Mouse (Mus musculus) intestine, postnatal 0 days (tissue): ENCODE data around the gene AI413582. TPM values are rescaled to one million over a fixed set of nuclear protein-coding genes. Genes with fewer than 3 reads are reported as not detected.

Source experiments
- ATAC-seq: fragments of 200-750 bp; cut with Nextera tagmentation; 2 replicates; pipeline ENCODE4 v1.8.0; 2017; ENCODE audit warnings: mild to moderate bottlenecking, moderate TSS enrichment, moderate library complexity
- H3K27ac ChIP-seq: fragments of 300-500 bp; sonication (generic); 2 replicates; pipeline ENCODE4 v1.5.1; 2014; ENCODE audit warnings: mild to moderate bottlenecking, low read depth, low read length, moderate library complexity
- H3K27me3 ChIP-seq: fragments of 300-500 bp; sonication (generic); replicated peaks from 2 replicates; pipeline ENCODE4 v1.6.1; 2014; ENCODE audit warnings: low read length, mixed read lengths; ENCODE audit not compliant: control insufficient read depth, insufficient read depth
- H3K36me3 ChIP-seq: fragments of 300-500 bp; sonication (generic); 2 replicates; pipeline ENCODE4 v1.6.1; 2014; ENCODE audit warnings: mild to moderate bottlenecking, moderate library complexity; ENCODE audit not compliant: control insufficient read depth, insufficient read depth
- H3K4me1 ChIP-seq: fragments of 300-500 bp; sonication (generic); replicated peaks from 2 replicates; pipeline ENCODE4 v1.6.1; 2014; ENCODE audit warnings: antibody characterized with exemption, low read length, mixed read lengths; ENCODE audit not compliant: control insufficient read depth, insufficient read depth
- H3K4me2 ChIP-seq: fragments of 300-500 bp; sonication (generic); replicated peaks from 2 replicates; pipeline ENCODE4 v1.6.1; 2014; ENCODE audit warnings: low read depth, mild to moderate bottlenecking, moderate library complexity
- H3K4me3 ChIP-seq: fragments of 300-500 bp; sonication (generic); 2 replicates; pipeline ENCODE4 v1.5.1; 2014; ENCODE audit warnings: low read depth, low read length
- H3K9ac ChIP-seq: fragments of 300-500 bp; sonication (generic); 2 replicates; pipeline ENCODE4 v1.6.1; 2014; ENCODE audit warnings: mild to moderate bottlenecking, low read depth, low read length
- H3K9me3 ChIP-seq: fragments of 300-500 bp; sonication (generic); 2 replicates; pipeline ENCODE4 v1.6.1; 2016; ENCODE audit warnings: mixed run types; ENCODE audit not compliant: control insufficient read depth
- CTCF ChIP-seq: sonication (generic); IDR thresholded peaks from 2 replicates; pipeline ENCODE4 v1.5.1; 2016; ENCODE audit warnings: low read depth, mild to moderate bottlenecking, control low read depth, antibody characterized with exemption, moderate library complexity
- WGBS: fragments of 180-500 bp; shearing (Covaris S2); extraction: QIAGEN DNeasy Blood & Tissue Kit; methylation state at CpG from one replicate; pipeline ENCODE4 v1.1.7; 2014; 5-methylcytosine and 5-hydroxymethylcytosine counted together
- polyA plus RNA-seq: library from polyadenylated mRNA; unstranded; fragments of >200 nt; fragmentation: Nextera tagmentation; extraction: Ambion mirVana; gene quantifications from 2 replicates; pipeline ENCODE4 v1.2.1, GENCODE M21; 2015

Gene AI413582
- polyA plus RNA-seq, 1 experiment from 2014 or later = 83.0 TPM

DNA sequence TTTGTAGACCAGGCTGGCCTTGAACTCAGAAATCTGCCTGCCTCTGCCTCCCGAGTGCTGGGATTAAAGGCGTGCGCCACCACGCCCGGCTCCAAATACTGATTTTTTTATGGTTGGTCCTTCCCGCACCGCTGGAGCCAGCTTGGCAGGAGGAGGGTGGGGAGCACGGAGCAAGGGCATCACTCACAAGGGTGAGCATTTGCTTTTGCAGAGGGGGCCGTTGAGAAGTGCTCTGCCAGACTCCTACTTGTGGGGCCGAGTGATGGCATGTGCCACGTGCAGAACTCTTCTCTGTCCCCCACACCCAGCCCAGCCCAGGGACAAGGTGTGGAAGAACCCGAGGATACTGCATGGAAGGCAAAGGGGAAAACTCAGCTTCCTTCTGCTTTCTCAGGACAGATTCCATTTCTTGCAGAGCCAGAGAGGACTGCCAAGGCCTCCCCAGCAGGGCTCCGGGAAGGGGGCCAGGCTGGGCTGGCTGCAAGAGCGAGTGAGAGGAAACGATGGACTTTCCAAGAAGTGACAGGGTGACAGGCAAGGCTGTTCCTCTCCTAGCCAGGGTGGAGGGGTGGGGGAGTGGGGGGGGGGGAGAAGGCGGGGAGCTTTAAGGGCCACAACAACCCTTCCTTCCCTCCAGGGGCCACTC, 9.0 kb upstream of the AI413582 start:
- TF ChIP-seq CTCF = no peak
- no peak overlapping the region for H3K4me2 ChIP-seq
- no peak overlapping the region for H3K27ac ChIP-seq
- WGBS = 88% methylated on average over 16 of the region's 16 CpGs
- no peak overlapping the region for H3K9ac ChIP-seq
- H3K9me3 ChIP-seq = no peaks in the 10 kb centered on the region
- H3K36me3 ChIP-seq = peaks cover 2% of the 10 kb centered on the region; the same call in 1 of the 2 replicates
- H3K4me1 ChIP-seq = no peaks in the 10 kb centered on the region
- no peaks in the 10 kb centered on the region for H3K27me3 ChIP-seq
- no peak for ATAC-seq
- H3K4me3 ChIP-seq = no peak overlapping the region

DNA sequence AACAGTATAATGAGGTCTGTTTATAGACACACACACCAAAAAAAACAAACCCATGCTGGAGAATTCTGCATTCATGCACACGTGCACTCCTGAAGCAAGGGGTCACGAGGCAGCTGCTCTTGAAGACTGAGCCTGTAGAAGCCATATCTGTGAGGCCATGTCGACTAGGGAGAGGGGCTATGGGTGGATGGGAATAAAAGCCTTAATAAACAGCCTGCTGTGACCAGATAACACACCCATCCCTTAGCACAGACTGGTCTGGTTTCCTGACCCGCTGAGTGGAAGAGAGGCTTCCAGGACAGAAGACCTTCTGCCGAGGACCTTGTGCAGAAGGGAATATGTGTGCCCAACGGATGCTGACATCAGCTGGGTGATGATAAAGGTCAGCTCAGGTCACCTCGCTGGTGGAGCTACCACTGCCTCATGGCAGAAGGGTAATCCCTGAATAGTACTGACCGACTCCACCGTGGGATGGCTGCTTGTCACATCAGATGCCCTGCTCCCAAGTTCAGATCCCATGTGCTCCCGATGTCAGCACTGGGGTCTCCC, 8.3 kb upstream of the AI413582 start:
- Histone ChIP-seq H3K4me2 (no peak overlapping the region), H3K27ac (no peak overlapping the region), H3K27me3 (no peaks in the 10 kb centered on the region), H3K4me3 (no peak overlapping the region), H3K9ac (no peak overlapping the region), H3K9me3 (no peaks in the 10 kb centered on the region), H3K36me3 (no peaks in the 10 kb centered on the region; the same call in 1 of the 2 replicates), H3K4me1 (no peaks in the 10 kb centered on the region)
- no peak for TF ChIP-seq CTCF
- ATAC-seq = no peak
- WGBS = 88% methylated on average over 10 of the region's 10 CpGs

DNA sequence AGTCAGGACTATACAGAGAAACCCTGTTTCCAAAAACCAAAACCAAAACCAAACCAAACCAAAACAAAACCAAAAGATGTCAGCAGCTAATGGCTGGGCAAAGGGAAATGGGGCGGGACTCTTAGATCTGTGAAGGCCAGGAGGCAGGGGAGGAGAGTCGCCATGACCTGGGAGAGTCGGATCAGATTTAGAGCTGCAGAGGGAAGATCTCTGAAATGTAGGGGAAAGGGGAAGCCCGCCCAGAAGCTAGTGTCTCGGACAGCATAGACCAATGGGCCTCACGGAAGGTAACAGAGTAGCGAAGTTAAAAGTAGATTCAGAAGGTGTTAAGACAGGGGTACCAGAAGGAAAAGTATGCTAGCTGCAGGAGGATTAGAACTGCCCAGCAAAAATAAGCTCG, 5.8 kb upstream of the AI413582 start:
- H3K27ac ChIP-seq = no peak overlapping the region
- no peaks in the 10 kb centered on the region for H3K36me3 ChIP-seq
- H3K4me2 ChIP-seq = no peak overlapping the region
- 76% methylated on average over 8 of the region's 8 CpGs for WGBS
- H3K4me3 ChIP-seq = no peak overlapping the region
- no peak for TF ChIP-seq CTCF
- H3K27me3 ChIP-seq = no peaks in the 10 kb centered on the region
- ATAC-seq = no peak
- no peaks in the 10 kb centered on the region for H3K4me1 ChIP-seq
- H3K9ac ChIP-seq = no peak overlapping the region
- no peaks in the 10 kb centered on the region for H3K9me3 ChIP-seq

DNA sequence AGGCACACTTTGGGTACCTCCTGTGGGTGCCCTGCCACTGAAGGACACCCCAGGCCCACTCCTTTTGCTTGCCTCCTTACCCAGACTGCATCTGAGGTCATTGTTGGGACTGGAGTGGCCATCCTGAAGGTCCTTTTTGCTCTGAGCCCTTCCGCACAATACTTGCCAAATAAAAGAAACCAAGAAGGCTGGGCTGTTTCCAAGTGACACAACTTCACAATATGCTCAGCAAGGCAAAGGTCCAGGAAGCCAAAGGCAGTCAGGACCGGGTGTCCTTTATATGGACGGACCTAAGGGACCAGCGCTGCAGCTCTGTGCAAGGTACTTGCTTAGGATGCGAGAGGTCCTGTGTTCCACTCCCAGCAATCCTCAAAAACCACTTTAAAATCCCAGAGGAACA, 2.7 kb upstream of the AI413582 start:
- H3K4me1 ChIP-seq = no peaks in the 10 kb centered on the region
- H3K4me2 ChIP-seq = no peak overlapping the region
- no peak for TF ChIP-seq CTCF
- H3K36me3 ChIP-seq = no peaks in the 10 kb centered on the region
- no peak overlapping the region for H3K27ac ChIP-seq
- no peak overlapping the region for H3K9ac ChIP-seq
- no peaks in the 10 kb centered on the region for H3K27me3 ChIP-seq
- ATAC-seq = no peak
- no peaks in the 10 kb centered on the region for H3K9me3 ChIP-seq
- no peak overlapping the region for H3K4me3 ChIP-seq
- WGBS = 88% methylated on average over 5 of the region's 5 CpGs

DNA sequence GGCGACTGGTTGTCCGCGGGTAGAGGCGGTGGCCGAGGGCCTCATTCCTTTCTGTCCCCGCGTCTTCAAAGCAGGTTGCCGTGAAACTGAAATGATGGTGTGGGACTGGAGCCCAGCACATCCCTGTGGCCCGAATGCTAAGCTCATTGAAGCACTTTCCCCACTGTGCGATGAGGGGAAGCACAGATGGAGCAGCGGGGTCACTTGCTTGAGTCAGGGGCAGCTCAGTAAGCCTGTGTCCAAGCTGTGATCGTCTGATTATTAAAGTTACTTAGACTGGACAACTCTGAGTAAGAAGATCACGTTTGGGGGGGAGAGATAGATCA, 349 bp upstream of the AI413582 start:
- no peak for ATAC-seq
- under 1% methylated on average over 13 of the region's 13 CpGs for WGBS

DNA sequence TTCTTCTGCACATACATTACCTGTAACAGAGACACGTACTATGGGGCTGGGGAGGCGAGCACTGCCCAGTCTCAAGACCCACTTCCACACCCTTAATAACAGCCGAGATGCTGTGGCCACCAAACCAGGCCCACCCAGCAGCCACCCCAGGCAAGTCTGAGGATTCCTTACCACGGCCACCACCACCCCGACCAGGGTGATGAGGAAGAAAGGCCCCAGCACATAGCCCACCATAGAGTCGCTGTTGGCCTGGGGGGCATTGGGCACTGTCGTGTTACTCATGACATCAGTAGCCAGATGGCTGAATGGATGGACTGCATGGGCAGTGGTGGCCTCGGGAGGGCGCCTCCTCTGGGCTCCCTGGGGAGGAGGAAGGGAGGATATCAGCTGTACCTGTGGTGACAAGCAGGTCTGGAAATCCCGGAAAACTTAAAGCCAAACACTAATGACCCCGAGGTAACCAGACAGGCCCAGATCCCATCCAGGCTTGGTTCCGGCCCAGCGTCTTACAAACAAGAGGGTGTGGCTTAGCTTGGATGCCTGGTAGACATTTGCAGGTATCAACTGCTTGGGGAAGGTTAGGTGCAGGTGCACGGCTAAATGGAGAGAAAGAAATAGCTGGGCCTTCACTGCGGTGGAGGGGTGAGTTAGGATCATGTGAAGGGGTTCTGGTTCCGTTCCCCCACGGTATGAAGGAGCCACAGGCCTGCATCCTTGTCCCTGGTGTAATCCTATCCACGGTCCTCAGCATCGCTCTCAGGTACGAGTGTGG, 979 bp downstream of the AI413582 start:
- TF ChIP-seq CTCF = peak; percentile 68
- no peak for ATAC-seq
- WGBS = 19% methylated on average over 20 of the region's 20 CpGs
- Histone ChIP-seq H3K27me3 (no peaks in the 10 kb centered on the region), H3K36me3 (no peaks in the 10 kb centered on the region; the same call in 1 of the 2 replicates), H3K9ac (peak overlapping the region; percentile 51), H3K4me2 (peak overlapping the region; percentile 83), H3K9me3 (no peaks in the 10 kb centered on the region), H3K4me3 (peak overlapping the region; percentile 65), H3K27ac (peak overlapping the region; percentile 60; the same call in 1 of the 2 replicates), H3K4me1 (no peaks in the 10 kb centered on the region; the same call in 1 of the 2 replicates)

More for the DNA sequence above, 349 bp upstream of the AI413582 start:
- Histone ChIP-seq H3K36me3 (no peaks in the 10 kb centered on the region; the same call in 1 of the 2 replicates), H3K9ac (peak overlapping the region; percentile 51), H3K9me3 (no peaks in the 10 kb centered on the region), H3K4me3 (peak overlapping the region; percentile 65), H3K4me2 (peak overlapping the region; percentile 83), H3K27ac (no peak overlapping the region), H3K4me1 (no peaks in the 10 kb centered on the region; the same call in 1 of the 2 replicates), H3K27me3 (no peaks in the 10 kb centered on the region)
- no peak for TF ChIP-seq CTCF
